Mouse (Mus musculus) heart, adult 18-20 months (tissue): ENCODE results near the gene Arhgef38. TPM values are rescaled to one million over a fixed set of nuclear protein-coding genes. Genes with fewer than 3 reads are reported as not detected.

Source experiments
- DNase-seq, 2 experiments: peaks; one replicate each; pipeline ENCODE4 v3.0.0; 2021 to 2022; ENCODE audit warnings: mixed read lengths in 1 of 2
- total RNA-seq, 2 experiments: library from RNA; stranded (reverse); gene quantifications; 2 replicates each; pipeline ENCODE4 v1.2.3; 2021

The Arhgef38 gene
- total RNA-seq, 2 experiments from 2014 or later, result 0.13 TPM; not detected in 1

DNA sequence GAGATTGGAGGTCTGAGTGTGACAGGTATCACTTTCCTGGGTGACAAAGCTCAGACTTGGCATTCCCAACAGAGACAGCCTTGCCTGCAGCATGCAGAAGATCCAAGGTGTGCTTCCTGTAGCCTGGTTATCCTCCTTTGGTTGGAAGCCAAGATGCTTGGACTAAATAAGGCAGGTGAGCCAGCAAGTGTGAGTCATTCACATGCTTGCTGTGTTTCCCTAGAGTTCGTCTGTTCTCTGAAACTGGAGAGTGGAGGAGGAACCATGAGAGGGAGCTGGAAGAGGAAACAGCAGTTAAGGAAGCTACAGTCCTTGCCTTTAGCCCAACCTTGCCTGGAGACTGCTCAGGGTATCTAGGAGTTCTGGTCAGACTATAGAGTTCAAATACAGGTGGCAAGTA lies 69.6 kb downstream of the Arhgef38 start:
- DNase-seq, result no peak

DNA sequence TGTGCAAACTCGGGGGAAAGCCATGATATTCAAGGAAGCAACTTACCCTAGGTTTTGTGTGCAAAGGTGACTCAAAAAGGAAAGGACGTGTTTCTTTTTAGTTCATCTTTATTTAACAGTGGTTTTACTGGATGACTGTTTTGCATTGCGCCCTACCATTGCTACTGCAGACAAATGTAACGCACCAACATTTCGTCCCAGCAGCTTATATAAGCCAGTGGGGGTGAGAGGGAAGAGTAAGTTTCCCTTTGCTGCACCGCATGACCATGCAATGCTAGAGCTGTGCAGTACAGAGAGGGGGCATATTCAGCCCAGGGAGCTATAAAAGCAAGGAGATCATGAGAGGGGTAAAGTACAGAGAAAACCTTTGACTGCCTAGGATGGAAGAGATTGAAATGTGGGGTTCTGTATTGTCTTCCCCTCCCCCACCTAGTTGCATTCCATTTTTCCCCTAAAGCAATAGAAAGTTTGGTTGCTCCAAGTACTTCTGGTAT lies 70.8 kb downstream of the Arhgef38 start:
- no peak for DNase-seq

DNA sequence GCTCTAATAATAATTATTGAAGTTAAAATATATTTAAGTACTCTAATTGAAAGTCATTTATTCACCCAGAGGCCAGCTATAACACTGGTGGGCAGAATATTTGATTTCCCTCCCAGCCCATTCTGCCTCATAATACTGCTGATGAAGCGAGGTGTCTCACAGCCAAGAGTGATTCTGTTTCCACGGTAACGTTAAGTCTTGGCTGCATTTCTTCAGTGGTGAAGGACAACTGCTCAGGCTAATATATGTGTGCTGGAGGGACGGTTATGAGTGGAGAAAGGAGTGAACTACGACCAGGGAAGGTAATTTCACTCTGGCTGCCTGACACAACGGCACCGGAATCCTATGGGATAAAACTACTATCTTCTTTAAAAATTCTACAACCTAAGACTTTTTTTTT lies 71.6 kb downstream of the Arhgef38 start:
- no peak for DNase-seq

DNA sequence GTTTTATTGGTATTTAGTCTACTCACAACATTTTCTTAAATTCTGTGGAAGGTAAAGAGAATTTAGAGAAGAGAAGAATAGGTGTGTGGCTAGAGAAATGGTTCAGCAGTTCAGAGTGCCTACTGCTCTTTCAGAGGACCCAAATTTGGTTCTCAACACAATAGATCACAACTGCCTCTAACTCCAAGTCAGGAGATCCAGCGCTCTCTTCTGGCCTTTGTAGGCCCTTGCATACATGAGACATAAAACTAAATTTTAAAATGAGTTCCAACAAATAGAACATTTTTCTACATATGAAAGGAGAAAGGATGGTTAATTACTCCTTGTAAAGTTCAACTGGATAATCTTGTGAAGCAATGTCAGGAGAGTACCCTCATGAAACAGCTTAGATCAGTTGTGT lies 73.3 kb downstream of the Arhgef38 start:
- DNase-seq, result no peak

DNA sequence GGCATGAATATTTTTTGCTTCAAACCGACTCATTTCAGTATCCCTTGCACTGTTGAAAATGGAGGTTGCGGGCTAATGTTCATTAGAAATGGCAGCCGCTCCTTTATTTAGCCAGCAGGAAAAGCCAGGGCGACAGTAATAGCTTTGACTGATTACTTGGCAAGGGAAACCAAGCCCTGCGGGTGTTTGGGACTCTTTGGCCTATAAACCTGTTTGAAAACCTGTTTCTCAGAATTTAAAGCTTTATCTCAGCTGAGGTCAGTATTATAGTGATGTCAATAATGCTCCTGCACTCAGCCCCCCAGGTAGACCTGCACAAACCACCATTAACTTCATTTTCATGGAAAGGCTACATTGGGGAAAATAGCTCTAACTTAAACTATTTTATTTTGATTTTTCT lies 76.5 kb downstream of the Arhgef38 start:
- no peak for DNase-seq

DNA sequence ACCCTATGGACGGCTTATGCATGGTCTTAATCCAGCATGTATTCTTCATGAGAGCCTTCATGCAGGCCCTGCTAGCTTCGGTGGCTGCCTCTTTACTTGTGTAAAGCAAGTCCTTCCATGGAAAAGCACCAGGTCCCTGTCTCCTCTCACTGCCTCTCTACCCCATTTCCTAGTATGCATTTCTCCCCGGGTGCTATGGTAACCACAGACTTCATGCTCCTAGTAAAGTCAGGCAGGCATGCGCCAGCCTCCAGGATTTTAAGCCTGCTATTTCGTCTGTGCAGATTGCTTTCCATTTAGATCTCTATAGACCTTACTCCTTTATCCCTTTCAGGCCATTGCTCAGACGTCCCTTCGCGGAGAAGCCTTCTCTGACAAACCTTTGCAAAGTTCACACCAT lies 80.1 kb downstream of the Arhgef38 start:
- DNase-seq, result no peak

DNA sequence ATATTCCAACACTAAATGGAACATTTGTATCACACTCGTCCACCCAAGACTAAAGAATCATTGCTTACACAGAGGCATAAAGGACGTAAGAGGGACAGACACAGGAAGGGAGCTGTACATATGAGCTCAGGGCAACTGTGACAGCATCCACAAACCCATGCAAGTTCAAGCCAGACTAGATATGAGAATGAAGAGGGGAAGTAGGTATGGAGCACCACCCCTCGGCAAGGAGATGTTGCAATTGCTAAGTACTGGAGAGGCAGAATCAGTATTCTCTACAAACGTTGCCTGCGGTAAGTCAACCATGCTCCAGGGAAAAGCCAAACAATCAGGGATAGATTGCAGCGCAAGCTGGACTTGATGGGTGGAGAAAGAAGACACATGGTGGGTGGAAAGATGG lies 81.1 kb downstream of the Arhgef38 start:
- DNase-seq, result no peak

DNA sequence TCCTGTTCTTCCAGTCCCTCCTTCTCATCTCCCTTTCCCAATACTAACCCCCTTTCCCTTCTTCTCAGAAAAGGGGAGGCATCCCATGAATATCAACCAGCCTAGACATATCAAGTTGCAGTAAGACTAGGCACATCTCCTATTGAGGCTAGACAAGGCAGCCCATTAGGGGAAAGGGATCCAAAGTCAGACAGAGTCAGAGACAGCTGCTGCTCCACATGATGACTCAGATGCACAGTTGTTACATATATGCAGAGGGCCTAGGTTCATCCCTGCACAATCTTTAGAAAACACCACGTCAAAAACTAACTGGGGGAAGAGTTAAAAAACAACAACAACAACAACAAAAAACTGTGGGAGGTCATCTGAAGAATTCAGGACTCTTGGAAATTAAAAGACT lies 81.9 kb downstream of the Arhgef38 start:
- no peak for DNase-seq

DNA sequence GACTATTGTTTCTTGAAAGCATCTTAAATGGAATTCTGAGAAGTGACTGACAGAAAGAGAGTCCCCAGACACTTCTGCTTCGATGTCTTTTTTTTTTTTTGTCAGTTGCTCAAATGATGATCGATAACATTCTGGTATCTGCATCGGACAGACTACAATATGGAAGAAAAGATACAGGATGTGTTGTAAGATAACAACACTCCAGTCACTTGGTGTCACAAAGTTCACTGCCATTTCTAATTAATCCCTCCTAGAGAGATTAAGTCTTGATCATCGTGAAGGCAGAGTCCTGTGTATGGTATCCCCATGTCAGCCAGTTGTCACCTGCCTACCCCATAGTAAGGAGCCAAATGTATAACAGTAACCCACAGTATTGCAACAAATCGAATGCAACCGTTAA lies 83.1 kb downstream of the Arhgef38 start:
- DNase-seq, result no peak

DNA sequence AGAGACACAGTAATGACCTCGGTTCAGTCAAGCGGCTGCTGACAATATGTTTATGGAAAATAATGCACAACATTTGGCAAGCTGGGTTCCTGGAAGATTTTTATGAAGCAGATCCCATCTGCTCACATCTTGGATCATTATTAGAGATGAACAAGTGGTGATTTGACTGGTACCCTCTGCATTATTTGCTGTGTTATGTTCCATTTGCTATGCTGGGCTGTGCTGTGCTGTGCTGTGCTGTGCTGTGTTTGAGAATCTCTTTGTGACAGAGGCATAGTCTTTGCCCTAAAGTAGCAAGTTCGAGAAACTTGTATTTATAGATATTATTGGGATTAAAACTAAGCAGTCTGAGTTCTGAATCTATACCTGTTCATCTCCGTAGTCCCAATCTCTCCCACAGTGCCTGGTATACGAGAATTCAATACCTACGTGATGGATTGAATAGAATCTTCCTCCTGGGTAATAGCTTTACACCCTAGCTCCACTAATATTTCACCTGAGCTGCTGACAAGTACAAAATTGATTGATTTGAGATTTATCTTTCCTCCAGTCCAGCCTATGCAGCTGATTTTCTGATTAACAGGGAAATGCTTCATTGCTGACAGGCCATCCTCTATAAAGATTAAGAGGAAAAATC lies 90.1 kb downstream of the Arhgef38 start:
- DNase-seq, result no peak

DNA sequence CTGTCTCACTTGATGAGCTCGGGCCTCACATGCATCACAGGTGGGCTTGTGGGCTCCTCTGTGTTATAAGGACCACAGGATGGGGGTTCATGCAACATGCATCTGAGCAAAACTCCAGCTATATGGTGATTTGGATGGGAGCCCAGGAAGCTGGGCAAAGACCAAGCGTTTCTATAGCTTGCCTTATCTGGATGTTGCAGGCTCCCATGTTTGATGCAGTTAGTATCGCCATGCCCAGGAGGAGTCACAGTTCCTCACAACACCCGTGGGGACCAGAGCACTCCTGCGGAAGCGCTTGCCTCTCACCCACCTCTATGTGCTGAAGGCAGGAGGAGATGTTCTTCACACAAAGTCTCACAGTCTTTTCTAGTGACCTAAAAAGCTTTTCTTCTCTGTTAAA lies 92.9 kb downstream of the Arhgef38 start:
- DNase-seq, result no peak

DNA sequence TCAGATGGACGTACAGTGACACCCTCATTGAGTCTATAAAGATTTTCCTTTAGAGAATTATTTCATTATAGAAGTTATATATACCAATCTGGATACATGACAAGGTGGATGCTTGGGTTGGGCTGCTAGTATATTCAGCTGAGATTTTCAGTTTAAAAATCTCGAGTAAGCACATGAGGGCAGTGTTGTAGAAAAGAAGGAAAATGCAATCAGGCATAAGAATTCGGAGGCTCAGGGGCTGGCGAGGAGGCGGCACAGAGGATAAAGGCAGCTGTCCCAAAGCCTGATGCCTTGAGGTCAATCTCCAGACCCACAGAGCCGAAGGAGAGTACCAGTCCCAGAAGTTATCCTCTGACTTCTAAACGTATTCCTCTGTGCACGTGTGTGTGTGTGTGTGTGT lies 102.1 kb downstream of the Arhgef38 start:
- DNase-seq, result no peak

DNA sequence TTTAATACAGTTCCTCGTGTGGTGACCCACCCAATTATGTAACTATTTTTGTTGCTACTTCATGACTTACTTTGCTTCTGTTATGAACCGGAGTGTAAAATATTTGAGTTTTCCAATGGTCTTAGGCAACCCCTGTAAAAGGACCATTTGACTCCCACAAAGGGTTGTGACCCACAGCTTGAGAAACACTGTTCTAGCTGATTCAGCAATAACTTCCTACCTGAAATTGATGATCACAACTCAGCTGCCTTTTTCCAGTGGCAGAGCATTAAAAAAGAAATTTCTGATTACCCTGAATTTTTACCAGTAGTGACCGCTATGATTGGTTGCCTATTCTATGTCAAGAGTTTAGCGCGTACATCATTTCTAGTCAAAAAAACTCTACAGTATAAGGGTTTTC lies 103.4 kb downstream of the Arhgef38 start:
- no peak for DNase-seq

DNA sequence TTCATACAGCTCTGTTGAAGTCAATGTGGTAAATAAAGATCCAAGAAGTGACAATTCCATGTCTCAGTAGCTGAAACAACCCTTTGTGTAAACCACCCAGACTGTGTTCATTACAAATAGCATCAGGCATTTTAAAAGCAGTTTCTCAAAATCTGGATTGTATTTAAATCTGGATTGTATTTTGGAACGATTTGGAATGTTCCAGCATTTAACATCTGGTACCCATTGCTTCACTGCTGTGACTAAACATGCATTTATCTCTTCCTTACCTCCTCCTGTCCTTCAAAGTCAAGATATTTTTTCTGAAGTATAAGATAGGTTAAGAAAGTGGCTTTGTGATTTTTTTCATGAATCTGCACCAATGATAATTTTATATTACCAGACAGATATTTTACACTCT lies 121.5 kb downstream of the Arhgef38 start:
- DNase-seq, result no peak

DNA sequence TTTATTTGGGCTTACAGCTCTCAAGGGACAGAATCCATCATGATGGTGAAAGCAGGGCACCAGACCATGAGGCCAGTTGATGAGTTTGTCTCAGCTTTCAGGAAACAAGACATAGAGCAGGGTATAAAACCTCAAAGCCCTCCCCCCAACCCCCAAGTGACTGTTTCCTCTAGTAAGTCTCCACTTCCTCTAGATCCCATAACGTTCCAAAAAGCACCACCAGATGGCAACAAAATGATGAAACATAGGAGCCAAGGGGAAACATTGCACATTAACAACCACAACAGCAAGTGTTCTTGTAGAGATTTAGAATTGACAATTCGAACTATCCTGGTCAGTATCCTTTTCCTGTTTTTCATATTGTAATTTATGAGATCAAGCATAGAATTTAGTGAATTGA lies 123.0 kb downstream of the Arhgef38 start:
- DNase-seq, result peak in 1 of 2 experiments; percentile 24

DNA sequence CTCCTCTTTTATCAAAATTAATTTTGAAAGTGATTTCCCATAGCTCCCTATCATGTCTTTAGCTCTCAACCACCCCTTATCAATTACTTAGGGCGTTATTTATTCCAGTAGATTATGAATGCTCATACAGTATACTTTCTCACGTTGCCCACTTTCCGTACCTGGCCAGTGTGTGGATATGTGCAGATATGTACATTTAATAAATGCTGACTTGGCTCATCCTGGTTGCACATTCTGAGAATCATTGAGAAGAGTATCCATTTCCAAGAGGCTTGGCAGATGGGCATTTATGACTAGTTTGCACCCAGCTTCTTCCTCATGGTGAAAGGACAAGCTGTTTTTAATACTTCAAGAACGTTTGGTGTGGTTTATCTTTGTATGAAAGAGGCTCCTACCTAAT lies 124.9 kb downstream of the Arhgef38 start:
- no peak for DNase-seq

DNA sequence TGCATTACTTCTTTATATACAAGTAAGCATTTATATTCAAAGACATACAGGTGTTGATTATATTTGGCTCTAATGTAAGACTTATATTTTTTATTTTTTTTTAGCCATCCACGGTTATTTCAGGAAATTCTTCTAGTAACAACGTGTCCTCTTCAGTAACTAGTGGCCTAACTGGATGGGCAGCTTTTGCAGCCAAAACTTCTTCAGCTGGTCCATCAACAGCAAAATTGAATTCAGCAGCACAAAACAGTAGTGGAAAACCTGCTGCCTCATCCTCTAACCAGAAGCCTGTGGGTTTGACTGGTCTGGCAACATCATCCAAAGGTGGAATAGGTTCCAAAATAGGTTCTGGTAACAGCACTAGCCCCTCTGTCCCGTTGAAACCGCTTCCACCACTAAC lies 126.0 kb downstream of the Arhgef38 start:
- DNase-seq, result no peak

DNA sequence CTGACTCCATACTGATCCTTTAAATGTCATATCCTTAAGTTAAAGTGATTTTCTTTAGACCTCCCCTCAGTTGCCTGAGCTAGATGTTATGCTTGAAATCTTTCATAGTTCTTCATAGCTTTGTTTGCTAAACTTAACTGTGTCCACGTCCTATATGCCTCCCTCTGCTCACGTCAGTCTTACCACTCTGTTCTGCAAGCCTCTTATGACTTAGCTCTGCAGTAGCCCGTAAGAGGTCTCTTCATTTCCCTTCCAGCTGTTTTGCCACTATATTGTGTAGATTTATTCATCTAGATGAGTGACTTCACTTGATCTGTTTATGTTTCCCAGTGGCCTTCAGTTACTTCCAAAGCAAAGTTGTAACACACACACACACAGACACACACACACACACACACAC lies 130.3 kb downstream of the Arhgef38 start:
- DNase-seq, result no peak

DNA sequence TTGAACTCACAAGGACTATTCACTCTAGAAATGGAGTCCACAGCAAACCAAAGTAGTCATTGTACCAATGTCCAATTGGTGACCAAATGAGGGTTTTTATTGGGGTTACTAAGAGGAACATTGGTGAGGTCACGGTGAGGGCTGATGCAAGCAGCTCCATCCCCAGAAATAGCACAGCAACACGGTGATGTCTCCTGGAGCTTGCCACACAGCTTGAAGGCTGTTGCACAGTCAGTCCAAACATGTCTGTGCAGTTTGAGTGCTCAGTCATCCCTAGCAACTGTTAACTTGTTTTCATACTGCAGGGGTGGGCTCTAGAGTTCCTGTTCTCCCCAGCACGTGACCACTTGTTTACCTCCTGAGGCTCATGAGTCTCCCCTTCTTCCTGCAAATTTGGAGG lies 131.0 kb downstream of the Arhgef38 start:
- DNase-seq, result no peak

DNA sequence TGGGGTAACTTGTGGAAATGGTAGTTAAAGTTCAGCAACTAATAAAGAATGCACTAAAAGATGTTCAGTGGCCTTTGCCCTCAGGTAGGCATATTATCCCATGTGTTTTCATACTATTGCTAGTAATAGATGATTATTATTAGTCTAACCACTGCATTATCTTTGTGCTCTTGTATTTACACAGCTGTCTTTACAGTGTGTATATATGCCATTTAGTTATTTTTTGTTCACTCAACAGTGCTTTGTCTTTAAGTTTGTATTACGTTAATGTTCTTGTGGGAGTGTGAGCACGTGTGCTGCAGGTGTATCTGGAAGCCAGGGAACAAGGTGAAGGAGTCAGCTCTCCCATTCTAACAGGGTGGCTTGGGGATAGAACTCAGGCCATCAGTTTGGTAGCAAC lies 135.8 kb downstream of the Arhgef38 start:
- no peak for DNase-seq

DNA sequence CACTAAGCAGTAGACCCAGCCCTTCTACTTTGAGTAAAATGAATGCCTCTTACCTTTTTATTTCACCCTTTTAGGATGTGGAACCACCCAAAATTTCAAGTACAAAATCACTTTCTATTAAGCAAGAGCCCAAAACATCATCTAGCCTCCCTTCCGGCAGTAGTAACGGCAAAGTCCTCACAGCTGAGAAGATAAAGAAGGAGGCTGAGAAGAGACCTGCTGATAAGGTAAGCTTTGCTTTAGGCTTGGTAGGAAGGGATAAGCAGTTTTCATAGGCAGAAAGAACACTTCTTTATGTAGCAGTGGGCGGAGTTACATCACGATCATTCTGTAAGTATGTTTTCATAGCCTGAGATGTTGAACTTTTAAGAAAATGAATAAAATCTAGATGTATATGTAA lies 136.4 kb downstream of the Arhgef38 start:
- DNase-seq, result no peak

DNA sequence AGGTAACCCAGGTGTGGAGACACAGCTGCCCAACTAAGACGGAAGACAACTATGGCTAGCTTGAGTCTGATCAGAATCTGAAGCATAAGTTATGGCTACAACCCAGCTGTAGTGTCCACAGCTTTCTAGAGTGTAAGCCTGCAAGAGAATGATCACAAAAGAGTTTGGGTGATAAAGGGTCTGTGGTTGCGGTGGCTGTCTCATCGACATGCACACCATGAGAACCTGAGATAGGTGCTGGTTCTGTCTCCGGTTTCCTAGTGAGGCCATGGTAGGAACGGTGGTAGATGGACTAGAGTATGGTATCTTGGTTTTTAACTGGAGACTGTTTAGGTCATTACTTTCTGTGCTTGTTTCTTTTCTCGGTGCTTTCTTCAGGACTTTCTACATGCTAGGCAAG lies 136.8 kb downstream of the Arhgef38 start:
- no peak for DNase-seq

DNA sequence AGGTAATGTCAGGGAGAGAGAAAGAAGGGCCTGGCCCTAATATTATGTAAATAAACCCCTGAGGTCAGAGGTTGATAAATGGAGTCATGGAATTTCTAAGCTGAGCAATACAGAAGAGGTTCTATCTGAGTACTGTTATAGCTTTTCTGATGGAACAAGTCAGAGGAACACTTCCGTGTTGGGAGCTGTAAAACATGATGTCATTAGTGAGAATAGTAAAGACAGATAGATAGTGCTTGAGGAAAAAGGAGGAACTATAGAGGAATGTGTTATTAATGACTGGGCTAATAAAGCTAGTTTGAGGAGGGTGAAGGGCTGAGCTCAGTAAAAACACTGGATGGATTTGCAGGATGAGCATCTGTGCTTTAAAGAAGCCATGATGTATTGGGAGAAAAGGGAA lies 140.4 kb downstream of the Arhgef38 start:
- no peak for DNase-seq

DNA sequence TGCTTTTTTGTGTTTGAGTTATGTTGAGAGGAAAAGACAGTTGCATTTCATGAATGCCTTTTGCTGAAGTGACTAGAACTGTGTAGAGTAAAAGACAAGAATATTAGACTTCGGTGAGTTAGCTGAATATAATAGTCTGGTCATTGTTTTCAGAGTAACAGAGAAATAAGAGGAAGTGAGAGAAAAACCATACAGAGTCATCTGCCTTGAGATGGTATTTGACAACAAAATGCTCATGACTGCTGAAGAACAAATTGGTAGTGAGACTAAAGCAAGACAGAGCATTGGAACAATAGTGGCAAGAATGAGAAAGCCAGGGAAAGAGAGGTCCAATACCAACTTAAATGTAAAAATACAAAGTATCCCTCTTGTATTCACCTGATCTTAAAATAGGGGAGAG lies 141.8 kb downstream of the Arhgef38 start:
- no peak for DNase-seq

DNA sequence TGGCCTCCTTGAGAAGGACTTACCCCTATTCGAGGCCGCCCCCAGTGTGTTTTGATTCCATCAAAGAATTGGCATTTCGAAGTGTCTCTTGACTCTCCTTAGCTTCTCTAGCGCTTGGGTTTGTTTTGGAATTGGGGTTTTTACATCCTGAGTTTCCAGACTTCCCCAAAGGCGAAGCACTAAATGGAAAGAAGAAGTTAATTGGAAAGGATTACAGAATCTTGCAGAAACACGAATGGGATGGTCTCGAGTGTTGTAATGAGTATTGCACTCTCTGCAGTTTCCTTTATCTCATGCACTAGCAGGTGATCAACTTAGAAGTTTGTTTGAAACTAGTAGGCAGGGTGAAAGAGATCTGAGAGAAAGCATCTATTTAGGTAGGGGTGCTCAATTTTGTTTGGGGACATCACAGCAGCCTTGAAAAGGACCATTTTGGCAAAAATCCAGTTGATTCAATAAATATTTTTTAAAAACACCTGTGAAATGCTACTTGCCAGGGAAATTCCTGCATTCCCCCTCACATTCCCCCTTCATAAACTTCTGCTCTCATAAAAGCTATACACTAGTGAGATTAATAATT lies 142.4 kb downstream of the Arhgef38 start:
- DNase-seq, result no peak
